Mouse (Mus musculus) common myeloid progenitor, adult 5-6 weeks (primary cell): ENCODE measurements around the gene Fkbp2. TPM values are rescaled to one million over a fixed set of nuclear protein-coding genes. Genes with fewer than 3 reads are reported as not detected.

Experiments used
- ATAC-seq: replicated peaks from 2 replicates; pipeline ENCODE4 v1.8.0; 2016; ENCODE audit warnings: low read depth, mild to moderate bottlenecking, moderate TSS enrichment, inconsistent platforms; ENCODE audit not compliant: poor library complexity, severe bottlenecking
- total RNA-seq: library from RNA; stranded (forward); fragments of 200-1000, 187-1606 nt; gene quantifications from 2 replicates; pipeline ENCODE4 v1.2.3, GENCODE M21; 2017

Gene Fkbp2
- total RNA-seq, 1 experiment from 2014 or later: 136 TPM

GRCm38 (mm10) chr19:6973581-6974190 lies 6.6 kb downstream of the Fkbp2 start:
- ATAC-seq: no peak

GRCm38 (mm10) chr19:6972247-6972917 lies 7.9 kb downstream of the Fkbp2 start:
- no peak for ATAC-seq

DNA sequence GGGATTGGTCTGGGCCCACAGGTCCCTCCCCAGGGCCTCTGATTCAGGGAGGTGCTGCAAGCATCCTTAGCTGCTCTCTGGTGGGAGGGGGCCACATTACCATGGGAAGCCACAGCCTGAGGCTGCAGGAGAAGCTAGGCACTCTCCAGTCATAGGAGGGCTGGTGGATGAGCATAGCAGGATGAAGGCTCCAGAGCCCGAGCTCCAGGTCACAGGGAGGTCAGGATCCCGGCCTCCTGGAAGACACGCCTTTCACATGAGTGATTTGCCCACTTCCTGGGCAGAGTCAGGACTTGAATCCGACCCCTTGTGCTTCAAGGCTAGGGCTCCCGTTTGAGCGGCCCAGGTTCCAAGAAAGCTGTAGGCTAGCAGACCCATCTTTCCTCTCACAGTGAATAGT lies 8.7 kb downstream of the Fkbp2 start:
- ATAC-seq: no peak

DNA sequence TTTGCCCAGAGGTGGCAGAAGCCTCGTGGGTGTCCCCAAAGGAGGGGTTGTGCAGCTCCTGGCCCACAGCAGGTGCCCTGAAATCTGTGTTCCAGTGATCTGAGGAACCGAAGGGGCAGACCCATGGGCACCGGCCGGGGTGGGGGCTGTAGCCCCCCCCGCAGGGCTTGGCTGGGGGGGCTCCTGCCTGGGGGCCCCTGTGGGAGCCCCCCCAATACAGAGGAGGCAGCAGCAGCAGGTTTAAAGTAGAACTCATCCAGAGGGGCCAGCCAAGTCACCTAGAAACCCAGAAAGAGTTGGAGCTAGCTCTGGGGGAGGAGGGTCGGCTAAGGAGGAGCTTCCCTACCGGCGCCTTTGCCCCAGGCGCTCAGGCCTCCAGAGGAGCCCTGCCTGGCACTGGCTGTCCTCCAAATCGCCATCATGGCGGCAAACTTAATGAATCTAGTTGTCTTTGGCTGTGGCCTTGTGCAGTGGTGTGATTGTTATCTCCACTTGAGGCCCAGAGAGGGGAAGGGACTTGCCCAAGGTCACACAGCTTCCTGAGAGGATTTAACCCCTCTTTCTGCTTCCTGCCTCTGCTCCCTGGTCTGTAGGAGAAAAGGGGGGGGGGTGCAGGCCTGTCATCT lies 9.7 kb downstream of the Fkbp2 start:
- ATAC-seq: no peak

- ATAC-seq: peak; percentile 40; the same call in 1 of the 2 replicates
Observed at GRCm38 (mm10) chr19:6969665-6970381, 10.5 kb downstream of the Fkbp2 start.

GRCm38 (mm10) chr19:6969291-6969664 lies 11.0 kb downstream of the Fkbp2 start:
- no peak for ATAC-seq

- no peak for ATAC-seq
Observed at GRCm38 (mm10) chr19:6968491-6969271, 11.6 kb downstream of the Fkbp2 start.

GRCm38 (mm10) chr19:6956461-6956860 lies 23.8 kb downstream of the Fkbp2 start:
- ATAC-seq: no peak

DNA sequence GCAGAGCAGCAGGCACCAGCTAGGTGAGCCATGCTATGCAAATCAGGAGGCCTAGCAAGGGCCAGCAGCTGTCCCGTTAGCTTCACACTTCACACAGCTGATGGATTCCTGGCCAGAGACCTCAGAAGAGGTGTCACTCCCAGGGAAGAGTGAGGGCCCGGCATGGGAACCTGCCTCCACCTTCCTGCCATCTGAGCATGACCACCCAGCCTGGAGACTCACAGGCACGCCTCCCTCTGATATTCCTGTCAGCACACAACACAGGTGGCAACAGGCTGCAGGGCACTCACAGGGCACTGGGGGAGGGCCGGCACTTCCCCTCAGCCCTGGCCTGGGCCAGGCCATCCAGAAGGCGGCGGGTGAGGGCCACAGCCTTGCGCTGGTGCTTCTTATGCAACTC lies 24.9 kb downstream of the Fkbp2 start:
- no peak for ATAC-seq

GRCm38 (mm10) chr19:6954046-6954445 lies 26.3 kb downstream of the Fkbp2 start:
- no peak for ATAC-seq

DNA sequence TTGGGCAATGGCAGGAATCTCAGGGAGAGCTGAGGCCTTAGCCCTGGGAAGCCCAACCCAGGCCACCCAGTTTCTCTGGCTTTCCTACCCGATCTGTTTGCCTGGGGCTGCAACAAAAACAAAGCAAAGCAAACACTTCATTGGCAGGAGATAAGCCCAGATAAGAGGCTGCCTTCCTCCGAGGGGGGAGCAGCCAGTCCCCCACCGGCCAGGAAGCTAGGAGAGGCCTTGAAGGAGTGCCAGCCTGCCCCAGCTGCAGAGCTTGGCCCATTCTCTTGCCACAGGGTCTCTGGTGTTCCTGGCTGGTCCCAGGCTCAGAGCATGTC lies 27.6 kb downstream of the Fkbp2 start:
- ATAC-seq: no peak

DNA sequence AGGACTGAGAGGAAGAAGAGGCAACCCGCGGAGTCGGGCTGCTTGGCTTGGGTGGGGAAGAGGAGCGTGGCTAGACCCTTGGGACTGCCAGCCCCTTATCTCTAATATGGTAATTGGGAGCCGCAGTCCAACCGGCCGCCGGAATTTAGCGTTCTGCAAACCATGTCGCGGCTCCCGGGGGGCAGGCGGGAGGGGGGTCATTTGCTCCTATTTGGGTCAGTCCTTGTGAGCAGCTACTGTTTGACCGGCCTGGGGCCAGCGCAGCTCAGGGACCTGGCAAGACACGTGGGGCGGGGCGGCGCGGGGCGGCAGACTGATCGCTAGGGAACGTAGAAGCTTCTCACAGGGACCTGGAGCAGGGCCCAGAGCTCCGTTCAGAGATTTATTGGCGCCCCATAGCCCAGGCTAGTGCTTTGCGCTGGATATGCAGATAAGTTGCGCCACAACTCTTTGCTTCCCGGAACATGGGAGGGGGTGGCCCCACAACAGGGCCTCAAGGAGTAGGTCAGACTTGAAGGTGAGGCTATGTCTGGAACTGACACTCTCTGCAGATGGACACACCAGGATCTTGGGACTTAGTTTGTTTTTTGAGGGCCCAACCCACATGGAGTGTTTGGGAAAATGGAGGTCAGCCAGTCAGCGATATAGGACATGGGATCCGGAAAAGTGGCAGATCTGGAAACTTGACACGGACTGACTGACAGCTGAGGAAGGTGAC lies 28.1 kb downstream of the Fkbp2 start:
- peak; percentile 24 for ATAC-seq

- peak; percentile 81 for ATAC-seq
Observed at GRCm38 (mm10) chr19:6951381-6951968, 28.8 kb downstream of the Fkbp2 start.

DNA sequence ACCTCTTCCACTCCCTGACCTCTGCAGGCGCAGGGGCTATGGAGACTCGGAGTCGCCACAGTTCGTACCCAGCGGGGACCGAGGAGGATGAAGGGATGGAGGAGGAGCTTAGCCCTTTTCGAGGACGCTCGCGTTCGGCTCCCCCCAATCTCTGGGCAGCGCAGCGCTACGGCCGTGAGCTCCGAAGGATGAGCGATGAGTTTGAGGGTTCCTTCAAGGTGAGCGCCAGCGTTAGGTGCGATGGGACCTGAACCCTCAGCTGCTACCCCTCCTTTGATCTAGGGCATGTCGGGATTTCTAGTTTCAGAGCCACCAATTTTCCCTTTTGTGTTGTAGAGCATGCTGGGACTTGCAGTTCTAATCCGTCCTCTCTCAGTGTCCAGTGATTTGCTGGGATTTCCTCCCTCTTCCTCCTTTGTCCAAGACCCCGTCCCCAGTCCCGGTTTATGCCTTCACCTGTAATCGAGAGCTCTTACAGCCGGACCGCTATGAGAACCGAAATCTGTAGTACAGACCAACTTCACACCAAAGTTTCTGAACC lies 29.6 kb downstream of the Fkbp2 start:
- 0 out of 2 replicates have a peak, but pooled peaks have one; percentile 14 for ATAC-seq

DNA sequence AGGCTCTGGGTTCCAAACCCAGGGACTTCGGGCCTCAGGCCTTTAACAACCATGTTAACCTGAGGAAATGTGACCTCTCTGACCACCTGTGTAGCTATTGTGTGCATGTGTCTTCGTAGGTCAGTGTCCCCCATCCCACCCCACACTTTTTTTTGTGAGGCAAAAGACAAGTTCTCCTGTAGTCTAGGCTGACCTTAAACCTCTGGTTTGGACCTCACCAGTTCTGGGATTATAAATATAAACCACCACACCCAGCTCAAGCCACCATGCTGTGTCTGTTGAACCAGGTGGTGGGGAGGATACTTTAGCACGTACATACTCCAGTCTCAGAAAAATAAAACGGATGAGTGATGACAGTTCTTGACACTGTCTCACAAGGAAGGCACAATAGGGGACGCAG lies 30.4 kb downstream of the Fkbp2 start:
- no peak for ATAC-seq

DNA sequence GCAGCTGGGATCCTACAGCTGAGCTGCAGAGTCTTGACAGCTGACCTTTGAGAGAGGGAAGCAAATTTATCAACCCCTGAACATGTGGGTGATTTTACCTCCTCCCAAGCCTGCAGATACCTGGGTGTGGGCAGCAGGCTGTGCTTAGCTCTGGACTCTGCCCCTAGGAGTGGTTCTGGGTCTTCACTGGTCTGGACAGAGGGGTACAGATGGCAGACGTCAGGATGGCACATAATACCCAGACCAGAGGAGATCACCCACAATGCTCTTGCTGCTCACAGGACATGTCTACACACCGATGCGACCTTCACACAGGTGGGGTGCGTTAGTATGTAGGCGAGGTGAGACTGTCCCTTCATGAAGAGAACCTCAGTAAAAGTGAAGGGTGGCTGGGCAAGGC lies 30.8 kb downstream of the Fkbp2 start:
- ATAC-seq: no peak

DNA sequence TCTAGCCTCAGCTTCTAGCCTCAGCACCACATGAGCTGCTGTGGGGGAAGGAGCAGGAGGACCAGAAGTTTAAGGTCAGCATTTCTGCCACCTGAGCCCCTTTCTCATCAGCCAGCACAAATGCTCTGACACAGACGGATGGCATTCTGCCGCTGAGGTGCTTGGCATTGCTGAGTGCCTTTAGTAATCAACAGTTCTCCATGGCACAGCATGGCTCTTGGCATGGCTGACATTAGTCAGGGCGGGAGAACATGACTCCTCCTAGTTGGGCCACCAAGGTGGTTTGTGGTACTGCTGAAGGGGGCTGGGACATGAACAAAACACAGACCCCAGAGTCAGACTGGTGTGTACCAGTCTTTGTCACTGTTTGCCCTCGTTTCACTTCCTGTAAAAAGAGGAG lies 32.1 kb downstream of the Fkbp2 start:
- no peak for ATAC-seq

- no peak for ATAC-seq
Observed at GRCm38 (mm10) chr19:6947742-6948141, 32.6 kb downstream of the Fkbp2 start.

- no peak for ATAC-seq
Observed at GRCm38 (mm10) chr19:6943709-6944108, 36.6 kb downstream of the Fkbp2 start.
